Mouse (Mus musculus) MEL (cell line): ENCODE results near the gene Cpsf4.

ENCODE experiments used
- CTCF ChIP-seq, 3 experiments: IDR thresholded peaks in 2 of 3; conservative IDR thresholded peaks in 1 of 3; 2 replicates each; pipeline ENCODE4 v1.5.1; 2011 to 2012; ENCODE audit warnings: low read length in 3 of 3, low read depth in 2 of 3, mild to moderate bottlenecking in 2 of 3, improper control_type of control experiment in 1 of 3, inconsistent platforms in 1 of 3, mixed read lengths in 1 of 3, moderate library complexity in 1 of 3; ENCODE audit not compliant: control insufficient read depth in 1 of 3, insufficient read depth in 1 of 3, poor library complexity in 1 of 3, severe bottlenecking in 1 of 3
- ELF1 ChIP-seq: IDR thresholded peaks from 2 replicates; pipeline ENCODE4 v1.6.1; 2014; ENCODE audit warnings: low read depth, mild to moderate bottlenecking, inconsistent platforms, low read length, improper control_type of control experiment, moderate library complexity
- EP300 ChIP-seq, 2 experiments: IDR thresholded peaks; 2 replicates each; pipeline ENCODE4 v1.6.1; 2011; ENCODE audit warnings: improper control_type of control experiment in 2 of 2, low read length in 2 of 2, low read depth in 1 of 2, mild to moderate bottlenecking in 1 of 2
- GABPA ChIP-seq: IDR thresholded peaks from 2 replicates; pipeline ENCODE4 v1.6.1; 2012; ENCODE audit warnings: low read depth, mild to moderate bottlenecking, inconsistent platforms, low read length, improper control_type of control experiment, moderate library complexity
- GATA1 ChIP-seq: IDR thresholded peaks from 2 replicates; pipeline ENCODE4 v1.6.1; 2011; ENCODE audit warnings: low read depth, low read length, improper control_type of control experiment
- HCFC1 ChIP-seq: IDR thresholded peaks from 2 replicates; pipeline ENCODE4 v1.6.1; 2012; ENCODE audit warnings: low read depth, mild to moderate bottlenecking, inconsistent platforms, low read length, improper control_type of control experiment, moderate library complexity
- MAFK ChIP-seq: IDR thresholded peaks from 2 replicates; pipeline ENCODE4 v1.6.1; 2011; ENCODE audit warnings: low read depth, mild to moderate bottlenecking, low read length, improper control_type of control experiment, borderline replicate concordance
- MAX ChIP-seq: IDR thresholded peaks from 2 replicates; pipeline ENCODE4 v1.6.1; 2011; ENCODE audit warnings: low read length, improper control_type of control experiment
- MAZ ChIP-seq: IDR thresholded peaks from 2 replicates; pipeline ENCODE4 v1.6.1; 2012; ENCODE audit warnings: low read depth, mild to moderate bottlenecking, inconsistent platforms, low read length, improper control_type of control experiment
- MEF2A ChIP-seq: IDR thresholded peaks from 2 replicates; pipeline ENCODE4 v1.6.1; 2014; ENCODE audit warnings: low read depth, mild to moderate bottlenecking, inconsistent platforms, low read length, improper control_type of control experiment; ENCODE audit not compliant: poor library complexity, insufficient replicate concordance, severe bottlenecking; ENCODE audit errors: extremely low read depth
- MYB ChIP-seq: IDR thresholded peaks from 2 replicates; pipeline ENCODE4 v1.6.1; 2011; ENCODE audit warnings: mild to moderate bottlenecking, low read depth, low read length, improper control_type of control experiment
- NRF1 ChIP-seq: IDR thresholded peaks from 2 replicates; pipeline ENCODE4 v1.6.1; 2014; ENCODE audit warnings: low read depth, mild to moderate bottlenecking, inconsistent platforms, low read length, improper control_type of control experiment, moderate library complexity; ENCODE audit not compliant: poor library complexity, insufficient read depth, severe bottlenecking
- POLR2A ChIP-seq, 2 experiments: IDR thresholded peaks; 2 replicates each; pipeline ENCODE4 v1.6.1; 2011 to 2012; ENCODE audit warnings: low read length in 2 of 2, mild to moderate bottlenecking in 2 of 2, control low read depth in 1 of 2, improper control_type of control experiment in 1 of 2, low read depth in 1 of 2, moderate library complexity in 1 of 2; ENCODE audit not compliant: control insufficient read depth in 1 of 2, insufficient read depth in 1 of 2, poor library complexity in 1 of 2
- USF2 ChIP-seq, 2 experiments: IDR thresholded peaks; 2 replicates each; pipeline ENCODE4 v1.6.1; 2011 to 2012; ENCODE audit warnings: improper control_type of control experiment in 2 of 2, low read length in 2 of 2, borderline replicate concordance in 1 of 2, inconsistent platforms in 1 of 2, low read depth in 1 of 2, mild to moderate bottlenecking in 1 of 2; ENCODE audit not compliant: insufficient read depth in 1 of 2

DNA sequence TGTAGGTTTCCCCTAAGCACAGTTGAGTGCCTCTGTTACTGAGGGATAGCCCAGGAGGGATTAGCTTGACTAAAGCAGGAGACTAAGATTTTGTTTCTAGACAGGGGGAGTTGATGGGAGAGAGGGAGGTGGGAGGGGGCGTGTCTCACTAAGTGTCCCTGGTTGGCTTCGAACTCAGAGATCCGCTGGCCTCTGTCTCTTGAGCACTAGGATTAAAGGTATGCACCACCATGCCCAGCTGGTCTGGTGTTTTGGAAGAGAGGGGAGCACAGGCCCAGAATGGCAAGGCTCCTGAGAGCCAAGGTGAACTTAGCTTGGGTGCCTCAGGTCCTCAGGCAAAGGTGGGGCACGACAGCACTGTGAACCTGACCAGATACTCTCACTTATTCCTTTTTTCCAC lies 44.3 kb downstream of the Cpsf4 start:
- TF ChIP-seq CTCF (IDR thresholded peaks at IDR 0.05 in 2 of 3, conservative IDR thresholded peaks at IDR 0.05 in 1 of 3; ENCODE audit: control insufficient read depth in 1 of 3, insufficient read depth in 1 of 3, low read depth in 2 of 3, low read length in 3 of 3, poor library complexity in 1 of 3, severe bottlenecking in 1 of 3) (no peak), USF2 (IDR thresholded peaks at IDR 0.05; ENCODE audit: borderline replicate concordance in 1 of 2, insufficient read depth in 1 of 2, low read depth in 1 of 2, low read length in 2 of 2) (no peak), MAZ (no peak), POLR2A (IDR thresholded peaks at IDR 0.05; ENCODE audit: control insufficient read depth in 1 of 2, insufficient read depth in 1 of 2, low read depth in 1 of 2, low read length in 2 of 2, poor library complexity in 1 of 2) (no peak), MYB (no peak), MAFK (no peak), HCFC1 (no peak), MAX (no peak), EP300 (IDR thresholded peaks at IDR 0.05; ENCODE audit: low read depth in 1 of 2, low read length in 2 of 2) (no peak), ELF1 (no peak), GATA1 (no peak), GABPA (no peak), MEF2A (no peak), NRF1 (no peak)
